Mouse (Mus musculus): ENCODE data around the gene Hoxa10.

Hoxa10 gene

GRCm38 (mm10) chr6:52240389-52241000 is at the start of gene Hoxa10:
Hoxa10 (minus strand) TSS chr6:52240854.
- no peak for DNase-seq (ENCODE audit: low read depth, low spot score)

GRCm38 (mm10) chr6:52290186-52290585 is 49.5 kb upstream of the Hoxa10 start:
- no peak for DNase-seq (ENCODE audit: low read depth, low spot score)

GRCm38 (mm10) chr6:52283896-52284295 is 43.2 kb upstream of the Hoxa10 start:
- no peak for DNase-seq (ENCODE audit: low read depth, low spot score)

GRCm38 (mm10) chr6:52281084-52281483 is 40.4 kb upstream of the Hoxa10 start:
- DNase-seq (ENCODE audit: low read depth, low spot score) = no peak

GRCm38 (mm10) chr6:52276920-52277319 is 36.3 kb upstream of the Hoxa10 start:
- DNase-seq (ENCODE audit: low read depth, low spot score) = no peak

- DNase-seq (ENCODE audit: low read depth, low spot score) = no peak
Observed at GRCm38 (mm10) chr6:52276382-52276781, 35.7 kb upstream of the Hoxa10 start.

- DNase-seq (ENCODE audit: low read depth, low spot score) = no peak
Observed at GRCm38 (mm10) chr6:52275563-52276280, 35.1 kb upstream of the Hoxa10 start.

- DNase-seq (ENCODE audit: low read depth, low spot score) = no peak
Observed at GRCm38 (mm10) chr6:52274576-52274975, 33.9 kb upstream of the Hoxa10 start.

- DNase-seq (ENCODE audit: low read depth, low spot score) = no peak
Observed at GRCm38 (mm10) chr6:52273656-52274280, 33.1 kb upstream of the Hoxa10 start.

GRCm38 (mm10) chr6:52272766-52273655 is 32.4 kb upstream of the Hoxa10 start:
- no peak for DNase-seq (ENCODE audit: low read depth, low spot score)

- DNase-seq (ENCODE audit: low read depth, low spot score) = no peak
Observed at GRCm38 (mm10) chr6:52270494-52271480, 30.1 kb upstream of the Hoxa10 start.

- no peak for DNase-seq (ENCODE audit: low read depth, low spot score)
Observed at GRCm38 (mm10) chr6:52268756-52269155, 28.1 kb upstream of the Hoxa10 start.

- no peak for DNase-seq (ENCODE audit: low read depth, low spot score)
Observed at GRCm38 (mm10) chr6:52268341-52268740, 27.7 kb upstream of the Hoxa10 start.

- no peak for DNase-seq (ENCODE audit: low read depth, low spot score)
Observed at GRCm38 (mm10) chr6:52267691-52268090, 27.0 kb upstream of the Hoxa10 start.

- no peak for DNase-seq (ENCODE audit: low read depth, low spot score)
Observed at GRCm38 (mm10) chr6:52267221-52267620, 26.6 kb upstream of the Hoxa10 start.

GRCm38 (mm10) chr6:52266666-52266985 is 26.0 kb upstream of the Hoxa10 start:
- DNase-seq (ENCODE audit: low read depth, low spot score) = no peak

- DNase-seq (ENCODE audit: low read depth, low spot score) = no peak
Observed at GRCm38 (mm10) chr6:52265913-52266665, 25.4 kb upstream of the Hoxa10 start.

GRCm38 (mm10) chr6:52265306-52265912 is 24.8 kb upstream of the Hoxa10 start:
- DNase-seq (ENCODE audit: low read depth, low spot score) = no peak

GRCm38 (mm10) chr6:52264106-52264790 is 23.6 kb upstream of the Hoxa10 start:
- no peak for DNase-seq (ENCODE audit: low read depth, low spot score)
